Mouse (Mus musculus): ENCODE measurements around the gene Nudt2. TPM values are rescaled to one million over a fixed set of nuclear protein-coding genes. Genes with fewer than 3 reads are reported as not detected.

Nudt2 gene
- total RNA-seq, 1 experiment, result 19.8 TPM

Other genes with a start within 250 kb of the Nudt2 start
- gene Ubap2, start 190.0 kb upstream of the Nudt2 start, total RNA-seq (2012; rRNA removed), result 41.2 and 42.7 TPM in 2 replicates
- 20.4 and 27.7 TPM in 2 replicates for gene Dcaf12, start 150.3 kb upstream of the Nudt2 start, total RNA-seq (2012; rRNA removed)
- 24.3 and 27.5 TPM in 2 replicates for gene Ubap1, start 116.2 kb upstream of the Nudt2 start, total RNA-seq (2012; rRNA removed)
- gene Kif24, start 264 bp upstream of the Nudt2 start, total RNA-seq (2012; rRNA removed), result 9.7 and 13.1 TPM in 2 replicates
- 6.4 and 11.6 TPM in 2 replicates for gene AI464131, start 37.9 kb downstream of the Nudt2 start, total RNA-seq (2012; rRNA removed)
- not detected in 2 replicates for gene 1110017D15Rik, start 52.2 kb downstream of the Nudt2 start, total RNA-seq (2012; rRNA removed)
- 2.9 TPM in 2 replicates for gene Fam219a, start 104.4 kb downstream of the Nudt2 start, total RNA-seq (2012; rRNA removed)
- 1.7 and 2.0 TPM in 2 replicates for gene Dnaic1, start 104.6 kb downstream of the Nudt2 start, total RNA-seq (2012; rRNA removed)
- 4.7 and 5.8 TPM in 2 replicates for gene Enho, start 175.2 kb downstream of the Nudt2 start, total RNA-seq (2012; rRNA removed)
- gene Cntfr, start 231.9 kb downstream of the Nudt2 start, total RNA-seq (2012; rRNA removed), result 17.0 and 19.9 TPM in 2 replicates
- 13.5 and 20.9 TPM in 2 replicates for gene Il11ra1, start 234.8 kb downstream of the Nudt2 start, total RNA-seq (2012; rRNA removed)
- 56.8 and 67.7 TPM in 2 replicates for gene Rpp25l, start 248.4 kb downstream of the Nudt2 start, total RNA-seq (2012; rRNA removed)

All from ES-E14 (cell line).